Mouse (Mus musculus): ENCODE data around the gene D7Ertd443e.

DNA sequence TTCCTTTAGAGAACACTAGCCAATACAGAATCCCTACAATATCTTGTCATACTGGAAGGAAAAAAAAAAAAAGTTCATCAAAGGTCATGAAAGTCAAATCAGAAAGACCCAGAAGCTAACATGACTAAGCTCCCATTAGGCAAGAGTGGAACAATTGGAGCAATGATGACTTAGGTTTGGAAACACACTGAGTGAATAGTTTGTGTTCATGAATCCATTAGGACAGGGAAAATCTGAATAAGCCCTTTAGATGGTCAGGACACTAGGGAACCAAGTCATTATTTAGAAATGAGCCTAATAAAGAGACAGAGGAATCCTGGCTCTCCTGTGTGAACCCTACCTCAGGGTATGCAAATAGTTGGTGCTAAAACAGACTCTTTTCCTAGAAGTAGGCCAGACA is 148.7 kb downstream of the D7Ertd443e start:
- TF ChIP-seq EP300 (IDR thresholded peaks at IDR 0.05; ENCODE audit: low read depth in 1 of 2, low read length in 2 of 2) (no peak), POLR2A (IDR thresholded peaks at IDR 0.05; ENCODE audit: control insufficient read depth in 1 of 2, insufficient read depth in 1 of 2, low read depth in 1 of 2, low read length in 2 of 2, poor library complexity in 1 of 2) (no peak), USF2 (IDR thresholded peaks at IDR 0.05; ENCODE audit: borderline replicate concordance in 1 of 2, insufficient read depth in 1 of 2, low read depth in 1 of 2, low read length in 2 of 2) (no peak), KAT2A (conservative IDR thresholded peaks at IDR 0.05; ENCODE audit: low read depth, low read length) (no peak), GATA1 (IDR thresholded peaks at IDR 0.05; ENCODE audit: low read depth, low read length) (no peak), USF1 (IDR thresholded peaks at IDR 0.05; ENCODE audit: low read depth, low read length) (no peak), CTCF (IDR thresholded peaks at IDR 0.05 in 2 of 3, conservative IDR thresholded peaks at IDR 0.05 in 1 of 3; ENCODE audit: control insufficient read depth in 1 of 3, insufficient read depth in 1 of 3, low read depth in 2 of 3, low read length in 3 of 3, poor library complexity in 1 of 3, severe bottlenecking in 1 of 3) (no peak), MEF2A (IDR thresholded peaks at IDR 0.05; ENCODE audit: extremely low read depth, insufficient replicate concordance, low read depth, low read length, poor library complexity, severe bottlenecking) (no peak), BHLHE40 (IDR thresholded peaks at IDR 0.05; ENCODE audit: borderline replicate concordance, low read depth, low read length) (no peak)

Measured in MEL (cell line).